Mouse (Mus musculus): Measurements from ENCODE around the gene Nppc.

DNA sequence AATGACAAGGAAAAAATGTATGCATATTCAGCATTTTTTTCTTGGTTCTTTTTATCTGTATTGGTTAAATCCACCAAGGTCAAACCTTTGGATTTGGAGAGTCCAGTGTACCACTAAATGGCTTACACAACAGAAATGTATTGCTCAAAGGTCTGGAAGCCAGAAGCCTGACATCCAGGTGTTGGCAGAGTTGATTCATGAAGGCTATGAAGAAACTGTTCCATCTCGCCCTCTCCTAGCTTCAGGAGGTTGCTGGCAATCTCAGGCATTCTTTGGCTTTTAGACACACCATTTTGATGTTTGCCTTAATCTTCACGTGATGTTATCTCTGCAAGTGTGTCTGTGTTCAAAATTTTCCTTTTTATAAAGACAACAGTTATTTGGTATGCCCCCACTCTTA, 41.7 kb upstream of the Nppc start:
- TF ChIP-seq CTCF (conservative IDR thresholded peaks at IDR 0.05; ENCODE audit: insufficient read depth, insufficient read length, low read depth, low read length) = no peak
- TF ChIP-seq POLR2A (IDR thresholded peaks at IDR 0.05; ENCODE audit: low read depth, low read length) = no peak
